Mouse (Mus musculus) stomach, embryonic 16.5 days (tissue): ENCODE measurements around the gene Phf3. TPM values are rescaled to one million over a fixed set of nuclear protein-coding genes. Genes with fewer than 3 reads are reported as not detected.
A peak's percentile ranks its signal among the peaks of the same experiment; 100 is the strongest.
"Not testable (repeated sequence)": the region's sequence is repeated elsewhere in the genome, so short reads cannot be mapped to it uniquely, and the experiment has no call there.

Source experiments
- ATAC-seq: fragments of 200-750 bp; cut with Nextera tagmentation; 2 replicates; pipeline ENCODE4 v1.8.0; 2017; ENCODE audit warnings: moderate number of reproducible peaks, moderate TSS enrichment; ENCODE audit not compliant: insufficient read depth, low FRiP score
- H3K27ac ChIP-seq: fragments of 300-500 bp; sonication (generic); 2 replicates; pipeline ENCODE4 v1.5.1; 2014; ENCODE audit warnings: low read length
- H3K27me3 ChIP-seq: fragments of 300-500 bp; sonication (generic); 2 replicates; pipeline ENCODE4 v1.6.1; 2014; ENCODE audit warnings: low read length, control low read depth, mixed read lengths; ENCODE audit not compliant: control insufficient read depth, insufficient read depth
- H3K36me3 ChIP-seq: fragments of 300-500 bp; sonication (generic); 2 replicates; pipeline ENCODE4 v1.6.1; 2014; ENCODE audit warnings: low read length; ENCODE audit not compliant: control insufficient read depth, insufficient read depth
- H3K4me1 ChIP-seq: fragments of 300-500 bp; sonication (generic); 2 replicates; pipeline ENCODE4 v1.6.1; 2014; ENCODE audit warnings: low read length, control low read depth, mixed read lengths; ENCODE audit not compliant: control insufficient read depth, insufficient read depth
- H3K4me2 ChIP-seq: fragments of 300-500 bp; sonication (generic); 2 replicates; pipeline ENCODE4 v1.6.1; 2014; ENCODE audit warnings: low read depth, low read length, mixed read lengths
- H3K4me3 ChIP-seq: fragments of 300-500 bp; sonication (generic); replicated peaks from 2 replicates; pipeline ENCODE4 v1.5.1; 2014; ENCODE audit warnings: mild to moderate bottlenecking, low read length
- H3K9ac ChIP-seq: fragments of 300-500 bp; sonication (generic); 2 replicates; pipeline ENCODE4 v1.6.1; 2014; ENCODE audit warnings: low read length
- H3K9me3 ChIP-seq: fragments of 300-500 bp; sonication (generic); replicated peaks from 2 replicates; pipeline ENCODE4 v1.6.1; 2016; ENCODE audit warnings: low read length, control low read depth; ENCODE audit not compliant: control insufficient read depth
- WGBS: fragments of 180-500 bp; shearing (Covaris S2); extraction: QIAGEN DNeasy Blood & Tissue Kit; methylation state at CpG from one replicate; pipeline ENCODE4 v1.1.7; 2014; 5-methylcytosine and 5-hydroxymethylcytosine counted together
- polyA plus RNA-seq: library from polyadenylated mRNA; unstranded; fragments of >200 nt; fragmentation: Nextera tagmentation; extraction: Ambion mirVana; gene quantifications from 2 replicates; pipeline ENCODE4 v1.2.1, GENCODE M21; 2015

The Phf3 gene
- 18.8 and 22.7 TPM in 2 replicates for polyA plus RNA-seq

DNA sequence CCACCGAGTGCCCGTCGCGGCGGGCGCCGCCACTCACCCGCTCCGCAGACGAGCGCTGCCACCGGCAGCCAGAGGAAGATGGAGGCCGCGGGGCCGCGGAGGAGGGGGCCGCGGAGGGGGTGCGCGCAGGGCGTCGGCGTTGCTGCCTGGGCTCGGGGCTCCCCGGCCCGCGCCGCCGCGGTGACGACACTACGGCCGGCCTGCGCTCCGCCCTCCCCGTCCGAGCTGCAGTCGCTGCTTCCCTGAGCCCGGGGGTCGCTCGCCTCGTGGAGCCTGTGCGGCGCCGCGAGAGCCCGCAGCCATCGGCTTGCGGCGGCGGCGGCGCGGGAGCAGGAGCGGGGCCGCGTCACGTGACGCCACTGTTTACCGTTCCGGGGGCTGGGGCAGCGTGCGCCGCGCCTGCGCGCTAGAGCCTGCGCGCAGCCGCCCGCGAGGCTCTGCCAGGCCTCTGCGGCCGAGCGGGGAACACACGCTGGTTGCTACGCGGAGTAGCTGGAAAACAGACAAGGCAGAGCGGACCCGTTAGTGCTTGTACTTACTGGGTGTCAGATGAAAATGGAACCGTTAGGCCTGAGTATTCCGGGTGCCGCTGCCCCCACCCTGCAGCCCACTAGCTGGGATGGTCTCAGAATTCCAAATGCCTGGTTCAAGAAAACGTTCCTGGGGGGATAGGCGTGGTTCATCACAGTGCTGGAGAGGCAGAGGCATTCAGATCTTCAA, at the start of gene Phf3:
Gene Phf3 (minus strand): TSS at position 381 of the 720 bp plus-strand sequence.
- peak; percentile 94 for ATAC-seq
- WGBS: under 1% methylated on average over 80 of the region's 85 CpGs

DNA sequence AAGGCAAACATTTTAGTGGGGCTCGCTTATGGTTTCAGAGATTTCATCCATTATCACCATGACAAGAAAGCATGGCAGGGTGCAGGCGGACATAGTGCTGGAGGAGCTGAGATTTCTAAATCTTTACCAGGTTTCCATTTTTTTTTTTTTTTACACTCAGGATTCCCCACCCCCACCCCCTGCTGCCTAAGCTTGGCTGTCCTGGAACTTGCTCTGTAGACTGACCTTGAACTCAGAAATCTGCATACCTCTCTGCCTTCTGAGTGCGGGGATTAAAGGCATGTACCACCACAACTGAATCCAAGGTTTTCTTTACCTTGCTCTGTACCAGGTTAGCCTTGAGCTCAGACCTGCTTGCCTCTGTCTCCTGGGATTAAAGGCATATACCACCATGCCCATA, 48.5 kb upstream of the Phf3 start:
- Histone ChIP-seq H3K27ac (no peak overlapping the region), H3K4me3 (no peak overlapping the region), H3K27me3 (no peaks in the 10 kb centered on the region), H3K9me3 (peaks cover 14% of the 10 kb centered on the region), H3K9ac (no peak overlapping the region), H3K36me3 (no peaks in the 10 kb centered on the region), H3K4me2 (no peak overlapping the region), H3K4me1 (no peaks in the 10 kb centered on the region)
- no peak for ATAC-seq
- 89% methylated on average over 3 of the region's 3 CpGs for WGBS

More for the DNA sequence above, at the start of gene Phf3:
- H3K36me3 ChIP-seq: no peaks in the 10 kb centered on the region
- peak within 1 kb of the TSS; percentile 96 for H3K27ac ChIP-seq
- H3K9me3 ChIP-seq: no peaks in the 10 kb centered on the region
- no peaks in the 10 kb centered on the region for H3K27me3 ChIP-seq
- H3K4me3 ChIP-seq: peak within 1 kb of the TSS; percentile 95
- peak within 1 kb of the TSS; percentile 93 for H3K9ac ChIP-seq
- peak within 1 kb of the TSS; percentile 69 for H3K4me2 ChIP-seq
- peaks cover 15% of the 10 kb centered on the region for H3K4me1 ChIP-seq

DNA sequence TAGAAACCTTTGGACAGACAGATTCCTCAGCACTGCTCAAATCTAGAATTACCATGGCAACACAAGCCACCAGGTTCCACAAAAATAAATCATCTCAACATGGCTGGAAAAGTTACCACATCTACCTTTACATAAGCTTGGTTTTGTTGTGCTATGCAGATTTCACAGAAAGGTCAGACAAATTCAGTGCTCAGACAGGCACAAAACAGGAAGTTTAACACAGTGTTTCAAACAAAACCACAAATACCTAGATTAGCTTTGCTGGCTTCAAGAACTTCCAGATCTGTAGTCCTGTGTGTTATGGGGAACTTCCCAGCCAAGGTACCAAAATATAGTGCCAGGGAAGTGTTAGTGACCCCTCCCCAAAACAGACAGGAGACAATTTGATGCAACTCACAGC, 47.5 kb upstream of the Phf3 start:
- no peak for ATAC-seq
- H3K27me3 ChIP-seq: no peaks in the 10 kb centered on the region
- no peak overlapping the region for H3K27ac ChIP-seq
- no peak overlapping the region for H3K9ac ChIP-seq
- H3K4me1 ChIP-seq: no peaks in the 10 kb centered on the region
- peaks cover 14% of the 10 kb centered on the region for H3K9me3 ChIP-seq
- no peaks in the 10 kb centered on the region for H3K36me3 ChIP-seq
- H3K4me3 ChIP-seq: no peak overlapping the region
- no peak overlapping the region for H3K4me2 ChIP-seq

DNA sequence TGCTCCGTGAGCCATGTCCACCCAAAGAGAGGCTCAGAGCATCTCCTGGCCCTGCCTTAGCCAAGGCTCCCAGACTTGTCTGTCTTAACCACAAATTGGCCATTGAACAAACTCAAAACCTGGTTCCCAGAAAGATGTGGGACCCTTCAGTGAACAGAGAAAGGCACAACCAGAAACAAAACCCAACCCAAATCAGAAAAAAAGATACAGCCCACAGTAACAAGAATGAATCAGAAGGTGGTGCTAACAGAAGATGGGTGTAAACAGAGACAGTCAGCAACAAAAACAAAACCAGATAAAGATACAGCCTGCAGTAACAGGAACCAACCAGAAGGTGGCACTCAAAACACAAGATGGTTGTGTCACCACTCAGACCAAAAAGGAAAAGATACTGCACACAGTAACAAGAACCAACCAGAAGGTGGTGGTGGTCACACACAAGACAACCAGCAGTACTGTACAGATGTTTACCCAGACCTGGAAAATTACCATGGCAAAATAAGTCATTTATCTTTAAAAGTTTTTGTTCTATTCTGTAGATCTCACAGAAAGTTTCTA, 47.0 kb upstream of the Phf3 start:
- Histone ChIP-seq H3K9ac (no peak overlapping the region), H3K9me3 (peaks cover 14% of the 10 kb centered on the region), H3K4me1 (no peaks in the 10 kb centered on the region), H3K27me3 (no peaks in the 10 kb centered on the region), H3K4me2 (no peak overlapping the region), H3K36me3 (no peaks in the 10 kb centered on the region), H3K4me3 (no peak overlapping the region), H3K27ac (no peak overlapping the region)
- WGBS: 94% methylated on average over 1 of the region's 1 CpGs
- ATAC-seq: no peak

DNA sequence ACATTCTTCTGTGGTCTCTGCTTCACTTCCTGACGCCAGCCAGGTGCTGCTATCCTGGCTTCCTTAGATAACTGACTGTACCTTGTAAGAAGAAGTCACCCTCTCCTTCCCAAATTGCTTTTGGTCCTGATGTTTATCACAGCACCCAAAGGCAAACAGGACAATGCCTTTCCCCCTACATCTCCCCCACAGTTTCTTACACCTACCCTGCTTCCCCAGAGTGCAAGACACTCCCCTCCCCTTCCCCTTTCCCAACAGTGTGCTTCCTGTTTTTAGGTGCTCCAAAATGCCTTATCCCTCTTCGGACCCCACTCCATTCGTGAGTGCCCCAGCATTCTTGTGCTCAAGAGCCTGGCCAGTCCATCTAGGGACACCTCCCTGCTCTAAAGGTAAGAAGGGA, 36.5 kb upstream of the Phf3 start:
- no peak overlapping the region for H3K4me3 ChIP-seq
- no peak overlapping the region for H3K4me2 ChIP-seq
- H3K9ac ChIP-seq: no peak overlapping the region
- H3K4me1 ChIP-seq: no peaks in the 10 kb centered on the region
- H3K27me3 ChIP-seq: no peaks in the 10 kb centered on the region
- H3K36me3 ChIP-seq: no peaks in the 10 kb centered on the region
- no peak for ATAC-seq
- H3K27ac ChIP-seq: no peak overlapping the region
- no peaks in the 10 kb centered on the region for H3K9me3 ChIP-seq
- WGBS: 65% methylated on average over 3 of the region's 3 CpGs

DNA sequence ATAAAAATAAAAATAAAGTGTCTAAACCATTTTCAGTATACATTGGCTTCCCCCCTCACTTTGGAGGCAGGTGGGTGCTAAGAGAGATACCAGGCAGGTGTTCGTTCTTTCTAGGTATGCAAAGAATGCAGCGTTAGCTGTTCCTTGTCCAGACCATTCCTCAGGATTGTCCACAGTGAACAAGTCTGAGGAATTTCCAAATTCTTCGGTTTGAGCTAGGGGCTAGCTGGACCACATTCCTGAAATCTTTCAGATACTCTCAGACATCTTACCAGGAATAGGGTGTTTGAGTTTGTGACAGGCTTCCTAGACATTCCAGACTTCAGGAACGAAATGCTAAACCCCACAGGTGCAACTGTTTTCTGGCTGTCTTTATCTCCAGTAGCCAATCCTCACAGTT, 35.1 kb upstream of the Phf3 start:
- H3K4me2 ChIP-seq: no peak overlapping the region
- no peak overlapping the region for H3K4me3 ChIP-seq
- no peaks in the 10 kb centered on the region for H3K9me3 ChIP-seq
- H3K9ac ChIP-seq: no peak overlapping the region
- no peaks in the 10 kb centered on the region for H3K27me3 ChIP-seq
- WGBS: 58% methylated on average over 4 of the region's 4 CpGs
- no peaks in the 10 kb centered on the region for H3K4me1 ChIP-seq
- ATAC-seq: no peak
- H3K36me3 ChIP-seq: no peaks in the 10 kb centered on the region
- H3K27ac ChIP-seq: no peak overlapping the region

DNA sequence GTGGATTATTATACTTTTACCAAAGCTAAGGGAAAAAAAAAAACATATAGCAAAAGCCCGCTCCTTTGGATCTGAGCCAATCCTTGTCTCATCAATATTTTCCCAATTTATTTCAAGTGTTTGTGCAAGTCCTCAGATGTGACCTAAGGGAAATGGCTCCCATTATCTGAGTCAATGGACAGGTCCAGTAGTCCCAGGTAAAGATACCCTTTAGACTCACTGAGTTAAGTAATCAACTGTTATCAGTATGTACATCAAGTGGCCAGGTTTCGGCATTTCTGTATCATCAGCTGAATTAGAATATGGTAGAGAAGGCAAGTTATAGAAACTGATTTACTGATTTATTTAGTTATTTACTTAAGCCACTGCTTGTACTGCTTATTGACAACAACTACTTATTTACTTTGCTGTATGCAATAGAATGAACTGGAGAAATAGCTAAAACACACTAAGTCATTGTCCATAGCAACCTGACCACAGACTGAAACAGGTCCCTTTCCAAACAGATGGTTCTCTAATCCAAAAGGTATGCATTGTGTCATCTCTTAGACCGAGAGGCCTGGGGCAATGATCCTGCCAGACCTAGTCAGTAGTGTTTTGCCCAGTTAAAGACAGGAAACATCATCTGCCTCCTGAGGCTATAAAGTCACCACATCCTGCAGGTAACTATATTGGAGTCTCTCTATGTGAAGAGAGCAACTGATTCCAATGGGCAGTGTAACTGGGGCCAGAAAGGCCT, 29.9 kb upstream of the Phf3 start:
- Histone ChIP-seq H3K27me3 (no peaks in the 10 kb centered on the region), H3K9ac (no peak overlapping the region), H3K36me3 (no peaks in the 10 kb centered on the region), H3K27ac (no peak overlapping the region), H3K4me1 (no peaks in the 10 kb centered on the region), H3K4me3 (no peak overlapping the region), H3K9me3 (no peaks in the 10 kb centered on the region), H3K4me2 (no peak overlapping the region)
- no peak for ATAC-seq
- 76% methylated on average over 3 of the region's 3 CpGs for WGBS

DNA sequence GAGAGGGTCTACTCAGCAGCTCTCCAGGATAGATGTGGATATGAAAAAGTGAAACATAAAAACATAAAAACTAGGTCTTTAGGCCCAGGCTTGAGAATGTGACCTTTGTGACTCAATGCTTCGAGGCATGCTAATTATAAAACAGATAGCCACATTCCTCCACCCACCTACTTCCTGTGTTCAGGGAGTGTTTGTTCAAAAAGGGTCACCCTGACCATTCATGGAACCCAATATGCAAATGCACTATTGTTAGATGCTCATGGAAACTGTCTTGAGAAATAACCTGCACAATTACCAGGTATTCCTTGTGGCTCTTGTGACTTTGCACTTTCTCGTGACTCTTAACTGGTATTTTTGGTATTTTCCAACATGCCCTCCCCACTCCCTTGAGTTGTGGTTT, 25.0 kb upstream of the Phf3 start:
- Histone ChIP-seq H3K4me2 (no peak overlapping the region), H3K4me1 (no peaks in the 10 kb centered on the region), H3K27me3 (no peaks in the 10 kb centered on the region), H3K36me3 (no peaks in the 10 kb centered on the region), H3K27ac (no peak overlapping the region), H3K4me3 (no peak overlapping the region), H3K9me3 (no peaks in the 10 kb centered on the region), H3K9ac (no peak overlapping the region)
- WGBS: 72% methylated on average over 2 of the region's 2 CpGs
- ATAC-seq: no peak

DNA sequence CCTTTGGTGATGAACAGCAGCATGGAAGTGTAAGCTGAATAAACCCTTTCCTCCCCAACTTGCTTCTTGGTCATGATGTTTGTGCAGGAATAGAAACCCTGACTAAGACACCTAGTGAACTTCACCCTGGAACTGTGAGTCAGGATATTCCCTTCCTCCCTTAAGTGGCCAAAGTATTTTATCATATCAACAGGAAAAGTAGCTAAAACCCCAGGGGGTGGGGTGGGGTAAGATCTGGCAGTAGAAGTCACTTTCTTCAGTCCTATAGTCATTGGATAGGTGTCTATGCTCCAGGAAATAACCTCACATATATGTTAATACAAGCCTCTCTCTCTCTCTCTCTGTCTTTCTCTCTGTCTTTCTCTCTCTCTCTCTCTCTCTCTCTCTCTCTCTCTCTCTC, 21.6 kb upstream of the Phf3 start:
- H3K4me1 ChIP-seq, H3K27ac ChIP-seq, H3K9ac ChIP-seq, H3K4me3 ChIP-seq, H3K4me2 ChIP-seq, H3K9me3 ChIP-seq, H3K27me3 ChIP-seq, H3K36me3 ChIP-seq, ATAC-seq: not testable (repeated sequence)
